Mouse (Mus musculus) CH12.LX (cell line): ENCODE measurements at regions not wholly inside any gene's neighbourhood (a gene's known extent, or its start where the extent isn't known, plus 50 kb on each side); places are given as distances from the start of the nearest gene placed in this dataset.

Experiments
- DNase-seq: peaks from one replicate; pipeline ENCODE4 v3.0.0-alpha.2; 2013; ENCODE audit errors: extremely low read depth
- H3K27ac ChIP-seq: 2 replicates; pipeline ENCODE4 v1.5.1; 2012; ENCODE audit warnings: low read depth, mild to moderate bottlenecking, control low read depth, moderate library complexity; ENCODE audit not compliant: insufficient read depth
- H3K27me3 ChIP-seq: replicated peaks from 2 replicates; pipeline ENCODE3; 2012; ENCODE audit warnings: inconsistent platforms
- H3K36me3 ChIP-seq, 2 experiments: replicated peaks in 1 of 2; 2 replicates each; pipeline versions ENCODE3 to v1.6.1; 2012; ENCODE audit warnings: inconsistent platforms in 1 of 2, low read length in 1 of 2, mild to moderate bottlenecking in 1 of 2, mixed read lengths in 1 of 2, moderate library complexity in 1 of 2; ENCODE audit not compliant: control insufficient read depth in 1 of 2, insufficient read depth in 1 of 2
- H3K4me1 ChIP-seq, 2 experiments: 2 replicates each; pipeline ENCODE4 v1.6.1; 2012; ENCODE audit warnings: inconsistent platforms in 1 of 2, moderate library complexity in 1 of 2; ENCODE audit not compliant: insufficient read depth in 2 of 2, control insufficient read depth in 1 of 2
- H3K4me2 ChIP-seq: 2 replicates; pipeline ENCODE4 v1.6.1; 2012; ENCODE audit warnings: low read depth, mild to moderate bottlenecking, control low read depth; ENCODE audit not compliant: poor library complexity, insufficient read depth, severe bottlenecking
- H3K4me3 ChIP-seq, 3 experiments: fragments of 150-350 bp in 1 of 3; sonication (generic) in 1 of 3; replicated peaks in 1 of 3; 2 replicates each; pipeline versions ENCODE3 to v1.5.1; 2011 to 2012; ENCODE audit warnings: low read depth in 2 of 3, low read length in 2 of 3, mild to moderate bottlenecking in 2 of 3, moderate library complexity in 2 of 3, control low read depth in 1 of 3, improper control_type of control experiment in 1 of 3, inconsistent platforms in 1 of 3, mixed read lengths in 1 of 3; ENCODE audit not compliant: poor library complexity in 1 of 3
- H3K79me2 ChIP-seq: replicated peaks from 2 replicates; pipeline ENCODE4 v1.6.1; 2012; ENCODE audit warnings: mild to moderate bottlenecking, moderate library complexity; ENCODE audit not compliant: control insufficient read depth, poor library complexity, insufficient read depth, severe bottlenecking; ENCODE audit errors: extremely low read depth
- H3K9ac ChIP-seq: 2 replicates; pipeline ENCODE4 v1.6.1; 2012; ENCODE audit warnings: low read depth, mild to moderate bottlenecking, control low read depth, moderate library complexity; ENCODE audit not compliant: insufficient read depth
- H3K9me3 ChIP-seq: replicated peaks from 2 replicates; pipeline ENCODE3; 2012; ENCODE audit warnings: low read length, inconsistent platforms, mixed read lengths
- CTCF ChIP-seq, 2 experiments: IDR thresholded peaks in 1 of 2; conservative IDR thresholded peaks in 1 of 2; 2 replicates each; pipeline ENCODE4 v1.5.1; 2011 to 2012; ENCODE audit warnings: low read depth in 2 of 2, low read length in 2 of 2, improper control_type of control experiment in 1 of 2, inconsistent platforms in 1 of 2, mild to moderate bottlenecking in 1 of 2, moderate library complexity in 1 of 2
- GABPA ChIP-seq: IDR thresholded peaks from 2 replicates; pipeline ENCODE4 v1.6.1; 2012; ENCODE audit warnings: low read depth, low read length, improper control_type of control experiment, inconsistent platforms; ENCODE audit not compliant: insufficient replicate concordance
- IRF4 ChIP-seq: IDR thresholded peaks from 2 replicates; pipeline ENCODE4 v1.6.1; 2014; ENCODE audit warnings: low read depth, mild to moderate bottlenecking, inconsistent platforms, low read length, improper control_type of control experiment
- KAT2A ChIP-seq: IDR thresholded peaks from 2 replicates; pipeline ENCODE4 v1.6.1; 2012; ENCODE audit warnings: low read length, improper control_type of control experiment, inconsistent platforms; ENCODE audit not compliant: insufficient replicate concordance
- MAFK ChIP-seq: IDR thresholded peaks from 2 replicates; pipeline ENCODE4 v1.6.1; 2011; ENCODE audit warnings: low read length, improper control_type of control experiment; ENCODE audit not compliant: insufficient replicate concordance
- MEF2A ChIP-seq: IDR thresholded peaks from 2 replicates; pipeline ENCODE4 v1.6.1; 2014; ENCODE audit warnings: low read depth, mild to moderate bottlenecking, inconsistent platforms, low read length, improper control_type of control experiment, borderline replicate concordance
- MYC ChIP-seq: IDR thresholded peaks from 2 replicates; pipeline ENCODE4 v1.6.1; 2011; ENCODE audit warnings: low read depth, mild to moderate bottlenecking, improper control_type of control experiment, low read length
- NELFE ChIP-seq: IDR thresholded peaks from 2 replicates; pipeline ENCODE4 v1.6.1; 2011; ENCODE audit warnings: low read depth, low read length, improper control_type of control experiment
- POLR2A ChIP-seq: IDR thresholded peaks from 2 replicates; pipeline ENCODE4 v1.6.1; 2011; ENCODE audit warnings: low read depth, mild to moderate bottlenecking, improper control_type of control experiment, low read length
- POLR2AphosphoS2 ChIP-seq: IDR thresholded peaks from 2 replicates; pipeline ENCODE4 v1.6.1; 2011; ENCODE audit warnings: low read depth, low read length, improper control_type of control experiment
- SMC3 ChIP-seq: IDR thresholded peaks from 2 replicates; pipeline ENCODE4 v1.6.1; 2011; ENCODE audit warnings: low read depth, low read length, improper control_type of control experiment
- TCF12 ChIP-seq: IDR thresholded peaks from 2 replicates; pipeline ENCODE4 v1.6.1; 2014; ENCODE audit warnings: low read depth, mild to moderate bottlenecking, inconsistent platforms, low read length, improper control_type of control experiment
- USF2 ChIP-seq: conservative IDR thresholded peaks from 2 replicates; pipeline ENCODE4 v1.6.1; 2011; ENCODE audit warnings: low read depth, low read length, improper control_type of control experiment
- dilution Hi-C: fragments of 300-500 bp; cut with MboI; formaldehyde crosslinking; loops from 2 replicates; pipeline ENCODE4 v1.14.3; 2020; ENCODE audit warnings: low sequenced_read_pairs; ENCODE audit not compliant: extremely low pct_unique_long_range_greater_than_20kb, extremely low pct_ligation_motif_present
- in situ Hi-C: fragments of 300-500 bp; cut with MboI; formaldehyde crosslinking; loops from 3 replicates; pipeline ENCODE4 v1.14.3; 2019; ENCODE audit warnings: low sequenced_read_pairs, low pct_ligation_motif_present, low pct_unique_long_range_greater_than_20kb, mixed read lengths

DNA sequence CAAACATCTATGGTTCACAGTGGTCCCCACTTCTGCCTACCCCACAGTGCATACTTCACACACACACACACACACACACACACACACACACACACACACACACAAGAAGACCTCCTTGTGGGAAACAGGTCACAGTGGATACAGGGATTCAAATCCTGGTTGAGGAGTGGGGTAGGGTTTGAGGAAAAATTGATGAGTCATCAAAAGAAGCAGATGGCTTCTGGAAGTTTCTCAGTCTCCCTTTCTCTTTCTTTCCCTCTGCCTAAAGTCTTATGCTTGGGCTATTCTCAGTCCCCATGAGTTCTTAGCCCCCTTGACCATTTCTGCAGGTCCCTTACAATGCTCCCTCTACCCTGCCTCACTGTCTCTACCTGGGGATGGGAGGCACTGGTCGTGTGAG, 56.4 kb downstream of the Rassf10 start:
- dilution Hi-C loops = no loop called here
- H3K4me3 ChIP-seq = no peak overlapping the region

DNA sequence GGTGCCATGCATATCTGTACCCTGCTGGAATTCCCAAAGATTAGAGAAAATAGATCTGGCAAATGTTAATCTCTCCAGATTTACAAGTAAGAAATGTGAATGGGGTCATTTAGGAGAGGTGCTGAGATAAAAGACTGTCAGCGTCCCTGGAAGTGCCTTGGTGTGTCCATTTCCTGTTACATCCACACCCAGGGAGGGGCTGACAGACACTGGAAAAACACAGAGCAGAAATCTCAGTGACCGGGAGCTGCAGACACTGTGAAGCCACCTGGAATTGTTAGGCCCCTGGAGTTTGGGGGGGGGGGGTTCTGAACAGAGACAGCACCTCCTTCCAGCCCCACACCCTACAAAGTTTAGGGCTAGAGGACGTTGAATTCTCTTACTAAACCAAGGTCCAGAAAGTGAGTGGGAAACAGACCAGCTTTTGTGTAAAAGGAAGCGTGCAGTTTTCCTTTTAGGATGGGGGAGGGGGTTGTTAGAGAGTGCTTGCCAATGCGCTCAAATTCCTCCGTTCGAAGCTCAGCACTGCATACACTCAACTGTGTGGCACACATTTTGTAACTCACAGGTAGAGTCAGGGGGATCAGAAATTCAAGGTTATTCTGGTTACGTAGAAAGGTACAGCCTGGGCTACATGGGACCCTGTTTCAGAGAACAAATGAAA, 63.5 kb downstream of the Rassf10 start:
- no peak for DNase-seq
- Histone ChIP-seq H3K36me3 (no peaks in the 10 kb centered on the region), H3K4me2 (no peak overlapping the region), H3K79me2 (no peaks in the 10 kb centered on the region), H3K9me3 (no peaks in the 10 kb centered on the region), H3K27me3 (no peaks in the 10 kb centered on the region), H3K4me1 (no peaks in the 10 kb centered on the region), H3K4me3 (no peak overlapping the region), H3K9ac (no peak overlapping the region), H3K27ac (no peak overlapping the region)
- TF ChIP-seq POLR2A (no peak), CTCF (conservative IDR thresholded peaks at IDR 0.05 in 1 of 2, IDR thresholded peaks at IDR 0.05 in 1 of 2; ENCODE audit: low read depth in 2 of 2, low read length in 2 of 2) (no peak), POLR2AphosphoS2 (no peak), MYC (no peak), GABPA (no peak)
- dilution Hi-C loops (no loop called here), in situ Hi-C loops (no loop called here)

More for the DNA sequence above, 56.4 kb downstream of the Rassf10 start:
- in situ Hi-C loops = no loop called here
- Histone ChIP-seq H3K4me2 (no peak overlapping the region), H3K79me2 (no peaks in the 10 kb centered on the region), H3K9ac (no peak overlapping the region), H3K27me3 (peaks cover 3% of the 10 kb centered on the region), H3K36me3 (no peaks in the 10 kb centered on the region), H3K4me1 (peaks cover 3 to 7% of the 10 kb centered on the region in 2 experiments; a peak in 3 of 4 replicates), H3K27ac (no peak overlapping the region), H3K9me3 (no peaks in the 10 kb centered on the region)
- DNase-seq = no peak
- no peak for TF ChIP-seq KAT2A
- peak; percentile 90 for TF ChIP-seq MAFK

DNA sequence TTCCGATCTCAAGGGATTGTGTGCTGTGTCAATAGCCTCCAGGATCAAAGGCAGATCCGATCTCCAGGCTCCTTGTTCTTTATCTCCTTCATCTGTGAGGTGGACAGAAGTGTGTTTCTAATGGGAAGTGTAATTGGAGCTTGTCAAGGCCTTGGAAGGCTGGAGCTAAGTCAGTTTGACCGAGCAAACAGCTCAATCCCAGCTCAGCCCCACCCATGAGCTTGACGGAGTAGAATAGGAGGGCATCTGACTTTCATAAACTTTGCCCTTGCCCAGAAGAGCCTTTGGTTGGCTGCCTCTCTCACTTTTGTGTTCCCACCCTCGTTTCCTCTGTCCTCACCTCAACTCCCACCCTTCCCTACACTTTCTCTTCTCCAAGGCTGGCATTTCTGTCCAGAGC, 67.7 kb downstream of the Rassf10 start:
- dilution Hi-C loops = no loop called here
- in situ Hi-C loops = no loop called here
- no peaks in the 10 kb centered on the region for H3K9me3 ChIP-seq
- H3K27ac ChIP-seq = no peak overlapping the region
- no peak overlapping the region for H3K4me2 ChIP-seq
- no peak for DNase-seq
- H3K79me2 ChIP-seq = no peaks in the 10 kb centered on the region
- no peaks in the 10 kb centered on the region for H3K36me3 ChIP-seq
- H3K27me3 ChIP-seq = no peaks in the 10 kb centered on the region
- no peak overlapping the region for H3K9ac ChIP-seq
- H3K4me3 ChIP-seq = no peak overlapping the region
- TF ChIP-seq KAT2A (no peak), USF2 (no peak), IRF4 (no peak), SMC3 (no peak), MAFK (no peak), POLR2A (no peak), MEF2A (no peak), NELFE (no peak), TCF12 (no peak), CTCF (conservative IDR thresholded peaks at IDR 0.05 in 1 of 2, IDR thresholded peaks at IDR 0.05 in 1 of 2; ENCODE audit: low read depth in 2 of 2, low read length in 2 of 2) (no peak)
- no peaks in the 10 kb centered on the region for H3K4me1 ChIP-seq
